Mouse (Mus musculus): ENCODE measurements around the gene Psmc4.

Psmc4 gene

DNA sequence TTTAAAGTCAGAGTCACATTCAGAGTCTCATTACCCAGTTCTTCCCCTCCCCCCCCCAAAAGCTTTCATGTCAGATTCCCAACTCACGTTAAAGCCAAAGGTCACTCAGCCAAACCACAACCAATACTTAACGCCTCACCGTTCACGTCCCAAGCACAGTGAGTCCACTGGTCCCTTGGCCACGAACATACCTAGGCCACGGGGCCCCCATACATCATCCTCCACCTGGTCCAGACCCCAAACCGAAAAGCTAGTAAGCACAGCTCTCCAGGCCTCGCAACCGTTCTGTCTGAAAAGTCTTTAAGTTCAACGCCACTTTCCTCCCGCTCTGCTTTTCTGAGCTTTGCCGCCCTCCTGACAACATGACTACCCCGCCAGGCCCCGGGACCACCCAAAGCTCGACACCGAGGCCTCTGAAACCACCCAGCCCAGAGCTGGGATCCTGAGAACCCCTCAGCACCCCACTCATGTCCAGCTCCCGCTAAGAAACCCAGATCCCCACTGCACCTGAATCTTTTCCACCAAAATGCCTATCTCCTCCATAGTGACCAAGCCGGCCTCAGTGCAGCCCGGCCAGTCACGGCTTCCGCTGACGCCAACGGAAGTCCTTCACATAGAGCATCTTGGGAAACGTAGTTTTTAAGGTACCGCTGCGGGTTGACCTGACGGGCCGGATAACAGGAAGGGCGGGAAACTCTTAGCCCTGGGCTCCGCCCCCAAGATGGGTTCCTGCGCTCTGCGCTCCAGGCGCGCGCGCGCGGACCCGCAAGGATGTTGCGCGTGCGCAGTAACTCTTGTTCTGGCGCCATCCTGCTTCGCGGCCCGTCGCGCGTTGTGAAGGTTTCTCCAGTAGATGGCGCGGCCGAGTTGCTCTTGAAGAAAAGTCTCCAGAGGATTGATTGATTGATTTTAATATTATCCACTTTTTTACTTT lies at the start of gene Psmc4:
Gene Psmc4, minus strand, starts transcription at position 626 of the 934 bp plus-strand sequence.
- peak; percentile 99 for DNase-seq

DNA sequence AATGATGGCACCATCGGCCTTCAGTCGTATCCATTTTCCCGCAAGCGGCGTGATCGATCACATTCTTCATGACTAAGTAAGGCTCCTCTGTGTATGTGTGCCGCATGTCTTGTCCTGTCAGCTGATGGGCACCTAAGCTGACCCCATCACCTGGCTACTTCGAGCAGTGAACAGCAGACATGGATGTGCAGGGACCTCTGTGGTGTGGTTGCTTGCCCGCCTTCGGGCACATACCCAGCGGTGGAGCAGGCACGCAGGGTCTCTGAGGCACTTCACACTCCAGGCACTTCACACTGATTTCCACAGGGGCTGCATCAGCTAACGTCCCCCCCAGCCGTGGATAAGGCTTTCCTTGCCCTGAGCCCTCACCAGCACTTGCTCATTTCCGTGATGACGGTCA lies 49.2 kb upstream of the Psmc4 start:
- DNase-seq, result no peak

DNA sequence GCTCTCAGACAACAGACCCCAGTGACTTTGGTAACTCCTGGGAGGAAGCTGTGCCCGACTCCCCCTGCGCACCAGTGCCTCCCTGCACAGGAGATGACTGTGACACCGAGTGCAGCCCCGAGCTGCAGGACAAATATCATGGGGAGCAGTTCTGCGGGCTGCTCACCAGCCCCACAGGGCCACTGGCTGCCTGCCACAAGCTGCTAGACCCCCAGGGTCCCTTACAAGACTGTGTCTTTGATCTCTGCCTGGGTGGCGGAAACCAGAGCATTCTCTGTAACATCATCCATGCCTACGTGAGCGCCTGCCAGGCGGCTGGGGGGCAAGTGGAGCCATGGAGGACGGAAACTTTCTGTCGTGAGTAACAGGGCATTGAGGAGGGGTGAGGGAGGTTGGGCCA lies 43.6 kb upstream of the Psmc4 start:
- DNase-seq, result no peak

DNA sequence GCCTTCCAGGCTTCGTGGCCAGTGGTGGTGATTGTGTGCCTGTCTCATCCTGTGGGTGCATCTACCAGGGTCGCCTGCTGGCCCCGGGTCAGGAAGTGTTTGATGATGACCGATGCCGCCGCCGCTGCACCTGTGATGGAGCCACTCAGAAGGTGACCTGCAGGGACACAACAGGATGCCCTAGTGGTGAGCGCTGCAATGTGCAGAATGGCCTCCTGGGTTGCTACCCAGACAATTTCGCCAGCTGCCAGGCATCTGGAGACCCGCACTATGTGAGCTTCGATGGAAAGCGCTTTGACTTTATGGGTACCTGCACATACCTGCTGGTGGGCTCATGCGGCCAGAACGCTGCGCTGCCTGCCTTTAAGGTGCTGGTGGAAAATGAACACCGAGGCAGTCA lies 36.3 kb upstream of the Psmc4 start:
- no peak for DNase-seq

DNA sequence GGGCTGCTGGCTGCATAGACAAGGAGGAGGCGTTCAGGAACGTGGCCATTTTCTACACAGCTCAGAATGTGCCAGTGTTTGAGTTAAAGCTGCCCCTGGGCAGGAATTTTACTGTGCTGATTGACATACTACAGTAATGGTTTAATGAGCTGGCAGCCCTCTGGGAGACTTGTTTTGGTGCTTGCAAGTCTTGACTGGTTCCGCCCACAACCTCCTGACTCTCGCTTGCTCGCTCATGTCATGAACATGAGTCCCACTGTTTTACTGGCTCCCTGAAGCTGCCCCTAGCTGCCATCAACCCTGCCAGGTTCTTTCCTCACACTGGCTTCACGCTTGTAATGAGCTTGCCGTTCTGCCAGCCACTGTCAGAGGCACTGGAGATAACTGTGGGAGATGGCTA lies 34.3 kb upstream of the Psmc4 start:
- DNase-seq, result peak; percentile 48 to 52

DNA sequence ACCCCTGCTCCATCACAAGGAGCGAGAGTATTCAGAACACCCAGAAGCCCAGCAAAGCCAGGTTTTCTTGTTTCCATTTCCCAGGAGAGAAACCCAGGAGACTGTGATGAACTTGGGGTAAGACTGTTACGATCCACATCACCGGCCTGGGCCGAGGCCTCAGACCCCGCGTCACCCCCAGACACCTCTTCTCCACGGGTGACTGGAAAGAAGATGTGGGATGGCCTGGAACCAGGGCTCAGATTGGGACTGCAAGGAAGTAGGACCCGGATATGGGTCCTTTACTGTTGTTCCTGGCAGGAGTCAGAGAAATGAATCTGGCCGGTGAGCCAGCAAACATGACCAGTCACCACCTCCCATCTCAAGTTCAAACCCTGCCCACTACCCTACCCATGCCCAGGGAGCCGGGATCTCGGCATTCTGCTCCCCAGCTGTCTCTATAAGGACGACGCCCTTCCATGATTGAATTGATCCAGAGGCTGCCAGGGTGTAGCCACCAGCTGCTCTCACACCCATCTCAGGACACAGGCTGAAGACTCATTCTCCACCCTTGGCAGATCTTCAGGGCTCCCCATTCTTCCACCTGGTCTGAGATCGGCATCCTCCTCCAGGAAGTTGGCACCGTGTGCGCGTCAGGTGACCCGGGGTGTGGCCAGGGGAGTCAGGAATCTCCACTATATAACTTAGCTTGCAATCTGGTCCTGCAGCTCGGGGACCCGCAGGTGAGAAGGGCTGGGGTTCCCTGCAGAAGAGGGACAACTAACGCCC lies 20.8 kb upstream of the Psmc4 start, which contains the start of gene Fcgbp:
Gene Fcgbp, plus strand, starts transcription at position 706 of the 768 bp plus-strand sequence.
- no peak for DNase-seq

DNA sequence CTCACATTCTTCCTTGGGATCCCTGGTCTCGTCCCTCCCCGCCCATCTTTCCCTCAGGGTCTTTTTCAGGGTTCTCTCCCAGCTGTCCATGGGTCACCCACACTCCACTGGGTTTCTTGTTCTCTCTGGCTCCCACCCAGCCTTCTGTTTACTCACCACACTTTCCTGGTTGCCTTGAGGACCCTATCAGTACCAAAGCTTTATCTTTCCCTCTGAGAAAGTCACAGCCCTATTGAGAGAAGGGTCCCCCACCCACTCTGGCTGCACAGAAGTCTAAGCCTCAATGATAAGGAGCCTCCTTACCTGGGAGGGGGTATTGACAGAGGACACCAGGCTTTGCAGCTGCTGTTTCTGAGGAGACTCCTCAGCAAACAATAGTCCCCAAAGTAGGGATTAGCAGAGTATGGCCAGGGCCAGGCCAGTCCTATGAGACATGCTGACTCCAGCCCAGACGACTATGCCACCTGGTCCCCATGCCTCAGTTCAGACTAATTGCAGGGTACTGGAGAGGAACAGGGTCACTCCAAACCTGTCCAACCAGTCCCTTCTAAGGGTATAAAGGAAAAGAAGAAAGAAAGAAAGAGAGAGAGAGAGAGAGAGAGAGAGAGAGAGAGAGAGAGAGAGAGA lies 19.8 kb upstream of the Psmc4 start:
- DNase-seq, result no peak

DNA sequence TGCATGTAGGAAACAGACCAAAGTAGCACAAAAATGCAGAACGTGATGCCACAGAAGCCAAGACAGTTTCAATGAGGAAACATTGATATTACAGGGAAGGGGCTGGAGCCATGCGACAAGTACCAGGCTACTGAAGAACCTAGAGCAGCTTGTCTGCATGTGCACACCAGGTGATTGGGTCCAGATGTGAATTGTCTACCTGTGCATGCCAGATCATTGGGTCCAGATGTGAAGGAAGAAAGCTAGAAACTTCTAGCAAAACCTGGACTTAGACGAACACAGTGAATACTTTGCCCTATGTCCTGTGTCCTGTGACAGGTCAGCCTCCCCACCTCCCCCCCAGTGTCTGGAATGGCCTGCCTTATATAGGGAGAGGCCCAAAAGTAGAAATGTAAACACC lies 18.8 kb upstream of the Psmc4 start:
- DNase-seq, result no peak

DNA sequence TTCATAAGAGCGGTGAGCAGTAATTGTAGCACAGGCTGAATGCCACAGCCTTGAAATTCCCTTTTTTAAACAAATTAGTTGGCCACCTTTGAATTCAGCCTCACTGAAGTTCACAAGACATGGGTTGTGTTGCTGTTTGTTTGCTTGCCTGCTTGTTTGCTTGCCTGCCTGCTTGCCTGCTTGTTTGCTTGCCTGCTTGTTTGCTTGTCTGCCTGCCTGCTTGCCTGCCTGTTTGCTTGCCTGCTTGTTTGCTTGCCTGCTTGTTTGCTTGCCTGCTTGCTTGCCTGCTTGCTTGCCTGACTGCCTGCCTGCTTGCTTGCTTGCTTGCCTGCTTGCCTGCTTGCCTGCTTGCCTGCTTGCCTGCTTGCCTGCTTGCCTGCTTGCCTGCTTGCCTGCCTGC lies 10.1 kb upstream of the Psmc4 start:
- no peak for DNase-seq

DNA sequence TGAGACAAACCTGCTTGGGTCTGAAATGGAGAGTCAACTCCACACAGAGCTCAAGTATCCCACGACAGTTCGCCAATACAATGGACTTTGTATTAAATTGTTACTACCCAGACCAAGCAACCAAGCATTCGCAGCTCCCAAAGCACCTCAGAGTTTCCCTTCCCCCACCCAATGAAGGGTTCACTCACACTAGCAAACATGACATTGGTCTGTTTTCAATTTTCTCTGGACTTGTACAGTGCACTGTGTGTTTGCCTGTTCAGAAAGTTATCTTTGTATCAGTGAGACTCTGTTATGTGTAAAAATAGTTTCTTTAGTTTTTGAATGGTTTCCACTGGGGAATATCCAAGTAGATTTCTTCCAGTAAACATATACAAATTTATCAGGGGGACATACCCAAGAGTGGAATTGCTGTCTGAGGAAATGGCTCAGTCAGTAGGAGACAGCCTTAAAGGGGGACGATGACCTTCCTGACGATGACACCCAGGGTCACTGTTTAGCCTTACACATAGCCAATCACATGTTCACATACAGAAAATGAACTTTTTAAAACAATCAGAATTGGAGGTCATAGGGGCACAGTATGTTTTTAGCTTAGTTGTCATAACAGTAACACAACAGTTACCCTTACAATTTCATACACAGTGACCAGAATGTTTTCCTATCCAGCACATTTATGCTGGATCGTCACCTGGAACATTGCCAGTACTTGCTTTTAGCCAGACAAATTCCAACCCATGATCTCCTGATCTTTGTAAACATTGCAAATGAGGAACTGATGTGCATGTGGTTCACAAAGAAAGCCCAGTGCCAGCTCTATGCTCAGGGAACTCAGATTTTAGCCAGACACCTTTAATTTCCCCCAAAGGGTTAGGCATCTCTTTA lies 3.4 kb upstream of the Psmc4 start:
- no peak for DNase-seq

DNA sequence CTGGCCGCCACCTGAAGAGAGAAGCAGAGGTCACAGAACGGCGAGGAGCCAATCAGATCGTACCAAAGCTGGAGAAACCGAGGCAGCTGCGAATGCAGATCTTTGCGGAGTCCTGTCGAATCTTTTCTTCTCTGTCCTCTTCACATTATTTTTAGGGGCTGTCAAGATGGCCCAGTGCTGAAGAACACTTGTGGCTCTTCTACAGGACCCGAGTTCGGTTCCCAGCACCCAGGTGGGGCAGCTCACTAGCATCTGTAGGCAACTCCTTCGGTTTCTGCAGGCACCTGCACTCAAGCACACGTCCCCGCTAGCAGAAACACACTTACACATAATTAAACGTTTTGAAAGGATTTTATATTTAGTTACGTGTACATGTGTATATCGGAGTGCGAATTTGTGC lies 683 bp upstream of the Psmc4 start:
- peak in 1 of 2 experiments; percentile 24 for DNase-seq

DNA sequence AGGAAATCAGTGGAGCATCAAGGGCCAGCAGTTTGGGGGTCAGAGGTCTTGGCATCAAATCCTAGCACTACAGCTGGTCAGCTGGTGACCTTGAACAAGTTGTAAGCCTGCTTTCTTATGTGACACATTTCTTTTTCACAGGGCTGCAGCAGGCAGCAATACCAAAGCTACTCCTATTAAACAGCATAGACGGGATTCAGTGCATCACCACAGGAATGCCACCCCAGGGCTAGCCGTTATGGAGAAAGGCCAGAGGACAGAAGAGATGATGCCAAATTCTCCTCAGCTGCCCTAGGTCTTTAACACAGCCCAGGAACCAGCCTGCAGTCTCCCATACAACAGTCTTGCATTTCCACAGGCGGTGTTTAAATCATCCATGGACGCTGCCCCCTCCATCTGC lies 5.4 kb downstream of the Psmc4 start:
- no peak for DNase-seq

DNA sequence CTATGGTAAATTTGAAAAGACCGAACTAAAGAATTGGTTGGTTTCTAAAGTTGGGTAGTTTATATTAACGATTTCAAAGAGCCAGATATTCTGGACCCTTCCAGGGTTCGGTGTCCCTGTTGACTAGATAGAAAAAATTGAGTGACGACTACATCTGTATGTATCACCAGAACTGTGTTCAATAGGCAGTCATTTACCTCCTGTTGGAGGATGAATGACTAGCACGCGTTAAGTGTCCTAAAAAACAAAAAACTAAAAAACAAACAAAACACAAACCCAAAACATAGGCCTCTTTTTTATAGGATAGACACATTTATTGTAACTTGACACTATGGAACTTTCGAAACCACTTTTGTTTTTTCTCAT lies 35.5 kb downstream of the Psmc4 start:
- no peak for DNase-seq

DNA sequence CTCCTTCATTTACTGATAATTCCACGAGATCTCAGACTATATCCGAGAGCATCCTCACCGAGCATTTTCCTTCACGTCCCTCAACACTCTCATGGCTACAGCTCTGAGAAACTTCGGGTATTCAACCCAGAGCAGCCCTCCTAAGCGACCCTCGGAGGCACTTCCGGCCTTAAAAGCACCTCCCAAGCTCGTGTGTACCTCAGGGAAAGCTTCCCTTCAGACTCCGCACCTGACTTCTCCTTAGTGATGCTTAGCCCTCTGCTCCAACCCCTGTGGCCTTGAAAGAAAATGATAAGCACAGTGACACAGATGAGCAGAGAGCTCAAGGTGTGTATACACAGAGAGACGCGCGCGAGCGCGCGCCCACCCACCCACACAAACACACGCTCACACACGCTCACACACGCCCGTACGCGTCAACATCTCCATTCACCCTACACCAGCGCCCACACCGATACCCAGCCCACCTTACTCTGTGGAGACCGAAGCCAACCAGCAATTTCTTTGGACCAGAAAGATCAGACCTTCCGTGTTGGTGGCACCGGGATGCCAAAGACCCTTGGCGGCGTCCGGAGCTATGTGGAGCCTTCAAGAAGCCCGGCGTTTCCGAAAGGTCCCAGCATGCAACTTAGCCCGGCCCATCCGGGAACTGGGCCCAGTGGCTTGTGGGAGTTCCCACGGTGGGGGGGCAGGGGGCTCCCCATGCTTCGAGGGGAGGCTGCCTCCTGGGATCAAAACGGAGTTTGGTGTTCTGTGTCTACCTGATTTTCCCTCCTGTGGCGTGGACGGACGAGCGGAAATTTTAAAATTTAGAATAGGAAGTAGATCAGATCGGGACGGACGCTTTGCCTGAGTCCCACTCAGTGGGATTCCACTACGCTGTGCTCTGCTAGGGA lies 36.1 kb downstream of the Psmc4 start, which contains the start of gene Zfp850:
Gene Zfp850, minus strand, starts transcription at position 567 of the 896 bp plus-strand sequence.
- peak; percentile 89 for DNase-seq

DNA sequence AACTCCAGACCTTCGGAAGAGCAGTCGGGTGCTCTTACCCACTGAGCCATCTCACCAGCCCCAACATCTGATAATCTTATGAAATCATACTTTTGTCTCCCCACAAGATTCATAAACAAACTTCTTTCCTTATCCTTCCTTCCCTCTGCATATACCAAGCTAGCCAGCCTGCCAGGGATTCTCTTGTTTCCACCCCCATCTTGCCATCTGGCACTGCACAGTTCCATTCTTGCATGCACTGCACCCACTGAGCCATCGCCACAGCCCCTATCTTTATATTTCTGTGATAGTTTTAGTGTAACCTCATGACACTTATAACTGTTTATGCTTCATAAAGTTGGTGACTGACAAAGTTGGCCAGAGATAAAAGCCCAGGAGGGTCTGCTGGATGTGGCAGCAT lies 39.6 kb downstream of the Psmc4 start:
- no peak for DNase-seq

All from cerebellum, postnatal 10 days (tissue).